Mouse (Mus musculus) layer of hippocampus, adult 6 months (tissue): Measurements from ENCODE around the gene Sccpdh. TPM values are rescaled to one million over a fixed set of nuclear protein-coding genes. Genes with fewer than 3 reads are reported as not detected.

Experiments used
- long read RNA-seq, 2 experiments: library from polyadenylated mRNA; unstranded; transcript quantifications; one replicate each; pipeline ENCODE4 v2.0.0; 2019 to 2020
- polyA plus RNA-seq: library from polyadenylated mRNA; unstranded; fragments of <200 nt; fragmentation: Nextera tagmentation; gene quantifications from 2 replicates; pipeline ENCODE4 v1.2.3, GENCODE M21; 2021

Gene Sccpdh
- polyA plus RNA-seq = 119 and 121 TPM in 2 replicates
- long read RNA-seq, experiment 1, transcript Sccpdh-201 (12 exons, 1,948 nt) = major isoform, 257 of 293 reads
- long read RNA-seq, experiment 1, partial matches to known transcripts = 21 of 293 reads
- long read RNA-seq, experiment 1, other reads (novel, unspliced or antisense) = 14 of 293 reads
- long read RNA-seq, experiment 2, transcript Sccpdh-201 (12 exons, 1,948 nt) = major isoform, 702 of 746 reads
- long read RNA-seq, experiment 2, partial matches to known transcripts = 12 of 746 reads
- long read RNA-seq, experiment 2, other reads (novel, unspliced or antisense) = 31 of 746 reads

GRCm38 (mm10) chr1:179668013-179668805, at the start of gene Sccpdh:
Gene Sccpdh, plus strand, starts transcription at chr1:179668210.

Other genes with a start within 250 kb of the Sccpdh start
- 19.1 and 19.6 TPM in 2 replicates for gene Smyd3, start 150.2 kb upstream of the Sccpdh start, polyA plus RNA-seq
- gene Tfb2m, start 121.9 kb upstream of the Sccpdh start, polyA plus RNA-seq = 14.6 and 16.8 TPM in 2 replicates
- 6.4 and 8.0 TPM in 2 replicates for gene Cnst, start 121.8 kb upstream of the Sccpdh start, polyA plus RNA-seq
- gene Kif28, start 77.1 kb downstream of the Sccpdh start, polyA plus RNA-seq = 0.04 and 0.06 TPM in 2 replicates
- gene Gm10518, start 135.2 kb downstream of the Sccpdh start, polyA plus RNA-seq = 0.25 and 0.30 TPM in 2 replicates
- gene Ahctf1, start 135.5 kb downstream of the Sccpdh start, polyA plus RNA-seq = 6.0 and 7.1 TPM in 2 replicates